Mouse (Mus musculus) CD4-positive helper T cell, adult 2 months (primary cell): Measurements from ENCODE around the gene Sh3bgrl.

Experiments
- DNase-seq: peaks from one replicate; pipeline ENCODE4 v3.0.0-alpha.2; 2012; ENCODE audit warnings: low read depth, missing footprints, low spot score

Gene Sh3bgrl

GRCm38 (mm10) chrX:109131834-109132233, 36.7 kb downstream of the Sh3bgrl start:
- no peak for DNase-seq

GRCm38 (mm10) chrX:109132463-109132862, 37.3 kb downstream of the Sh3bgrl start:
- no peak for DNase-seq

GRCm38 (mm10) chrX:109133500-109133899, 38.3 kb downstream of the Sh3bgrl start:
- no peak for DNase-seq

- DNase-seq = no peak
These were observed 41.1 kb downstream of the Sh3bgrl start for GRCm38 (mm10) chrX:109136306-109136705.

- DNase-seq = no peak
These were observed 41.7 kb downstream of the Sh3bgrl start for GRCm38 (mm10) chrX:109136820-109137219.

- no peak for DNase-seq
These were observed 42.1 kb downstream of the Sh3bgrl start for GRCm38 (mm10) chrX:109137295-109137694.

GRCm38 (mm10) chrX:109141337-109141870, 46.2 kb downstream of the Sh3bgrl start:
- no peak for DNase-seq

GRCm38 (mm10) chrX:109142281-109142680, 47.1 kb downstream of the Sh3bgrl start:
- no peak for DNase-seq

GRCm38 (mm10) chrX:109145779-109146178, 50.6 kb downstream of the Sh3bgrl start:
- no peak for DNase-seq

- no peak for DNase-seq
These were observed 51.9 kb downstream of the Sh3bgrl start for GRCm38 (mm10) chrX:109147108-109147507.

- DNase-seq = no peak
These were observed 56.1 kb downstream of the Sh3bgrl start for GRCm38 (mm10) chrX:109151228-109151627.

- peak; percentile 3 for DNase-seq
These were observed 65.2 kb downstream of the Sh3bgrl start for GRCm38 (mm10) chrX:109160326-109160725.

- peak; percentile 27 for DNase-seq
These were observed 65.7 kb downstream of the Sh3bgrl start for GRCm38 (mm10) chrX:109160901-109161300.

- no peak for DNase-seq
These were observed 79.9 kb downstream of the Sh3bgrl start for GRCm38 (mm10) chrX:109175038-109175437.

- DNase-seq = no peak
These were observed 80.3 kb downstream of the Sh3bgrl start for GRCm38 (mm10) chrX:109175470-109175869.

- DNase-seq = no peak
These were observed 89.7 kb downstream of the Sh3bgrl start for GRCm38 (mm10) chrX:109184706-109185478.

GRCm38 (mm10) chrX:109189607-109190006, 94.4 kb downstream of the Sh3bgrl start:
- DNase-seq = no peak

- DNase-seq = no peak
These were observed 95.8 kb downstream of the Sh3bgrl start for GRCm38 (mm10) chrX:109190969-109191368.

GRCm38 (mm10) chrX:109191436-109191835, 96.3 kb downstream of the Sh3bgrl start:
- DNase-seq = no peak

GRCm38 (mm10) chrX:109196468-109196867, 101.3 kb downstream of the Sh3bgrl start, which contains the start of gene Gm6377:
Gene Gm6377, plus strand, starts transcription at chrX:109196756.
- DNase-seq = no peak

GRCm38 (mm10) chrX:109207843-109208242, 112.7 kb downstream of the Sh3bgrl start:
- no peak for DNase-seq

- no peak for DNase-seq
These were observed 133.6 kb downstream of the Sh3bgrl start for GRCm38 (mm10) chrX:109228720-109229119.

- DNase-seq = no peak
These were observed 140.3 kb downstream of the Sh3bgrl start for GRCm38 (mm10) chrX:109235383-109236036.
